Mouse (Mus musculus) layer of hippocampus, adult 9-10 months (tissue): ENCODE results near the gene Mrgpra1.
"Not testable (repeated sequence)": the region's sequence is repeated elsewhere in the genome, so short reads cannot be mapped to it uniquely, and the experiment has no call there.

Experiments
- DNase-seq: peaks from one replicate; pipeline ENCODE4 v3.0.0; 2022; ENCODE audit warnings: low spot score

The Mrgpra1 gene

DNA sequence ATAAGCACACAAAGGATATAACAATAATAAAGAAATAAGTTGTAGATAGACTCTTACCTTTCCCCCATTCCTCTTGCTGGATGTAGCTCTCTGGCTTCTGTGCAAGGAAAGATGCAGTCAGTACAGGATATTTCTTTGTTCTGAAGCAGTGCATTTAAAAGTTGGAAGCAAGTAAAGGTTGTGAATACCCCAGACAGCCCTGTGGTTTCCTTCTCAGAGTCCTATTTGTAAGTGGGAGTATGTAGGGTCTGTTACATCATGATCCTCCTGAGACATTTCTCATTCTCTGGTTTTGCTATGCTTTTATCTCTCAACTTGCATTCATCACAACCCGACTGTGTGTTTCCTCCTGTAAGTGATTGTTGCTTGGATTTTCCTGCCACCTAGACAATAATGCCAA is at the start of gene Mrgpra1:
Gene Mrgpra1, minus strand, starts transcription at position 101 of the 400 bp plus-strand sequence.
- DNase-seq: no peak

DNA sequence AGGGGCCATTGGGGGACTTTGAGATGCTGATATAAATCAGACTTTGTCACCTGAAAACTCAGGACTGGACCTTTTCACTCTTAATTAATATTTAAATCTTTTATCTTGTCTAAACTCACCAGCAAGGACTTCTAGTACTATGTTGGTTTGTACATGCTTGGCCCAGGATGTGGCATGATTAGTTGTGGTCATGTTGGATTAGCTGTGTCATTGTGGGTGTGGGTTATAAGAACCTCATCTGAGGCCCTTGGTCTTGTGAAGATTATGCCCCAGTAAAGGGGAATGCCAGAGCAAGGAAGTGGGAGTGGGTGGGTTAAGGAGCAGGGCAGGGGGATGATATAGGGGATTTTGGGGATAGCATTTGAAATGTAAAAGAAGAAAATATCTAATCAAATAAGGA is 47.1 kb upstream of the Mrgpra1 start:
- DNase-seq: no peak

DNA sequence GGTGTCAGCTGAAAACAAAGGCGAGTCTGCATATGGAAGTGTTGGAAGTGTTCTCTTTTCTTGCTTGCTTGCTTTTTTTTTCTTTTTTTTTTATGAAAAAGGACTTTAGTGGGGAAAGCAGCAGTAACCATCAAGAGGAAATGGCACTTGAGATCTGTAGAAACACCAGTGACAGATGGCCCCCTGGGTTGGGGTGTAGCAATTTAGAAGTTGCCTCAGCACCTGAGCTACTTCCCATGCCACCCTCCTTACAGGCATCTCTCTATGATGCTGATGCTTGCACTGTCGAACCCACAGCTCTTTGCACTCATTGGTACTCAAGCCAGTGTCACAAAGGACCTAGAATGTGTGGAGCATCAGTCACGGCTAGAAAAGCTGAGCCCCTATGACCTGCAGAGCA is 5.6 kb downstream of the Mrgpra1 start:
- DNase-seq: no peak

DNA sequence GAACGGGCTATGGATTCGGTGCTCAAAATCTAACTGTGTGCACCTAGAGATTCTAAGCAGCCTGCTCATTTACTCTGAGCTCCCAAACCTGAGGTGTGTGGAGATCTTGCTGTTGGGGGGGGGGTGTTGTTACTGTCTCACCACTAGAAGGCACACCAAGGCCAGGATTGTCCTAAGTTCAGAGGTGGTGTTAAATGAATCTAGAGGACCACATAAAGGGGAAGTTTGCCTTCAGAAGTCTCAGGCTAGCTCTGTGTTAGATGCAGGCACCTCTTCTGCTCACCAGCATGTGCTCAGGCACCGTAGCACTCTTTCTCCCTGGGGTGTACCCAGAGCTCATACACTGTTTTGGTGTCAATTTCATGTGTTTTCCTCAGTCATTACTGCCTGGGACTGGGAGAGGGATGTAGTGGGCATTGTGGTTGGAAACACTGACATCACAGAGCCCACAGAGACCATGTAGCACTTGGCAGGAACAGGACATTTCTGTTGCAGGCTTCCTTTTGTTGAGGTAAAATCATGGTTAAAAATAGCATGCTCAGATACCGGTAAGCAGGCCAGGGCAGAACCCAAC is 8.0 kb downstream of the Mrgpra1 start:
- no peak for DNase-seq

DNA sequence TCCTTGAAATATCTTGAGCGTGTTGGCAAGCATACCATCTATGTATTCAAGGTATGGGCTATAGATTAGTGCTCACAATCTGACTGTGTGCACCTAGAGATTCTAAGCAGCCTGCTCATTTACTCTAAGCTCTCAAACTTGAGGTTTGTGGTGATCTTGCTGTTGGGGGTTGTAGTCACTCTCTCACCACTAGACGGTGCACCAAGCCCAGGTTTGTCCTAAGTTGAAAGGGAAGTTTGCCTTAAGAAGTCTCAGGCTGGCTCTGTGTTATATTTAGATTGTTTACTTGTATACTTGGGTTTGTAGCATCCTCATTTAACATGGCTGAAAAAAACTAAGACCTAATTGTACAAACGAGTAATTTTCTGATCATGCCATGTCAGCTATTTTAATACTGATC is 12.2 kb downstream of the Mrgpra1 start:
- DNase-seq: not testable (repeated sequence)

DNA sequence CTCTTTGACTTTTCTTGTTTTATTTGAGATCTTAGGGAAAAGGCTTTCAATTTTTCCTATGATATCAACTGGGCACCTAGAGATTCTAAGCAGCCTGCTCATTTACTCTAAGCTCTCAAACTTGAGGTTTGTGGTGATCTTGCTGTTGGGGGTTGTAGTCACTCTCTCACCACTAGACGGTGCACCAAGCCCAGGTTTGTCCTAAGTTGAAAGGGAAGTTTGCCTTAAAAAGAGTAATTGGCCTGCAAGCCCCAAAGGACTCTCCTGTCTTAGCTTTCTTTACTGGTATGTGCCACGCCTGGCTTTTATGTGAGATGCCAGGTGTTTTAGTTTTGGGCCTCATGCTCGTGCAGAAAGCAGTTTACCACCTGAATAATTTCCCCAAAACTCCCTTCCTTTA is 12.7 kb downstream of the Mrgpra1 start:
- not testable (repeated sequence) for DNase-seq

DNA sequence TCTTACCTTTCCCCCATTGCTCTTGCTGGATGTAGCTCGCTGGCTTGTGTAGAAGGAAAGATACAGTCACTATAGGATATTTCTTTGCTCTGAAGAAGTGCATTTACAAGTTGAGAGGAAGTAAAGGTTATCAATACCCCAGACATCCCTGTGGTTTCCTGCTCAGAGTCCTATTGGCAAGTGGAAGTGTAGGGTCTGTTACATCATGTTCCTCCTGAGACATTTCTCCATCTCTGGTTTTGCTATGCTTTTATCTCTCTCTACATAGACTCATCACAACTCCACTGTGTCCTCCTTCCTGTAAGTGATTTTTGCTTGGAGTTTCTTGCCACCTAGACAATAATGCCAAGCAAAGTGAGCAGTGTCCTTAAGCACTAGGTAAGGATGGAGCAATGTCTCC is 35.7 kb downstream of the Mrgpra1 start:
- no peak for DNase-seq

DNA sequence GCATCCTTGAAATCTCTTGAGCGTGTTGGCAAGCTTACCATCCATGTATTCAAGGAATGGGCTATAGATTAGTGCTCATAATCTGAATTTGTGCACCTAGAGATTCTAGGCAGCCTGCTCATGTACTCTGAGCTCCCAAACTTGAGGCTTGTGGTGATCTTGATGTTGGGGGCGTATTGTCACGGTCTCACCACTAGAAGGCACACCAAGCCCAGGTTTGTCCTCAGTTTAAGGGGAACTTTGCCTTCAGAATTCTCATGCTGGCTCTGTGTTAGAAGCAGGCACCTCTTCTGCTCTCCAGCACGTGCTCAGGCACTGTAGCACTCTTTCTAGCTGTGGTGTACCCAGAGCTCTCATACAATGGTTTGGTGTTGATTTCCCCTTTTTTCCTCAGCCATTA is 41.8 kb downstream of the Mrgpra1 start:
- DNase-seq: no peak

DNA sequence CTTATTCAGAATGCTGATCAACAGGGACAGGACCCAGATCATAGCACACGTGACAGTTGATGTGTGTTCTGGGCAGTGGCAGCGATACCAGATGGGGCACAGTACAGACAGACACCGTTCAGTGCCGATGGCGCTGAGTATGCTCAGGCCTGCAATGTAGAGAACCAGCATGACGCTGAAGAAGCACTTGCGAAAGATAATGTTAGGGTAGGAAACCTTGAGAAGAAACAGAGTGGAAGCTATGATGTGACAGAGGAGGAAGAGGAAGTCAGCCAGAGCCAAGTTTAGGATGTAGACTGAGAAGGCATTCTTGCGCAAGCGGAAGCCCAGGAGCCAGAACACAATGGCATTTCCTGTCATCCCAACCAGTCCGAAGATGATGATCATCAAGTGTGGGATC is 44.2 kb downstream of the Mrgpra1 start:
- DNase-seq: no peak

DNA sequence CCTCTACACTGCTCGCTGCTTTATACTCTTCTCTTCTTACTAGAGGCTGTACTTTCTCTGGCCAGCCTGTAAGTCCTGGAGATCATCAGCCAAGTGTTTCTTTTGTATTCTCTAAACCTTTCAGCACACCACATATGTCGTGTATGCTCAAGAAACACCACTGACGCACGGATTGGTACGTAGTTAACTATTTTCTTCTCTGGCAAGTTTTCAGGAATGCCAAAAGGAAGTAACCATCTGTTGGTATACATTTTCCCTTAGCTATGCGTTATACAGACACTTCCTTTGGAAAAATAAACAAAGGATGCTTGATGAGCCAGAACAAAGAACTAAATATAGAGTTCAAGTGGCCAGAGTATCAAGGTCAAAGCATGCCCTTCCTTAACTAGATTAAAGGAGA is 49.4 kb downstream of the Mrgpra1 start:
- DNase-seq: not testable (repeated sequence)

DNA sequence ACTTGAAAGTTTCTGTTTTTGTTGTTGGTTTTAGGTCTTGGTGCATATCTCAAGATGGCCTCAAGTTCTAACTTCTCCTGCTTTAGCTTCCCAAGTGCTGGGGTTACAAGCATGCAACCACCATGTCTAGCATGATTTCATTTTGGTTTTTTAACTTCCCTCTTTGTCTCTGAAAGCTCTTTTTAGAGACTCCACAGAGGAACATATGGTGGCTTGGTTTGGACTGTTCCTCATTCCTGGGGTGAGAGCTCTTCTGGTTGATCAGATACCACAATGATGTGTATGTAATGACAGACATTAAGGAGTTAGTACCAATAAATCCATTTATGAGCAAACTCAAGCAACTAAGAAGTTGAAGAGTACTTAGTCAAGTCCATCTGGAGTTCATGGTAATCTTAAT is 54.4 kb downstream of the Mrgpra1 start:
- DNase-seq: not testable (repeated sequence)
